Mouse (Mus musculus): Measurements from ENCODE around the gene Polm. TPM values are rescaled to one million over a fixed set of nuclear protein-coding genes. Genes with fewer than 3 reads are reported as not detected.

Gene Polm
- polyA plus RNA-seq, 1 experiment from 2014 or later: 2.2 TPM

GRCm38 (mm10) chr11:5869331-5869730 lies 31.5 kb upstream of the Polm start:
- H3K4me1 ChIP-seq (replicated peaks): no peaks in the 10 kb centered on the region
- H3K9ac ChIP-seq: no peak overlapping the region
- 85% methylated on average over 16 of the region's 16 CpGs for WGBS (ENCODE audit: insufficient replicate concordance)
- no peaks in the 10 kb centered on the region for H3K9me3 ChIP-seq (replicated peaks)
- H3K36me3 ChIP-seq: peaks cover 55% of the 10 kb centered on the region
- H3K4me3 ChIP-seq (replicated peaks): no peak overlapping the region
- DNase-seq (no peak), ATAC-seq (ENCODE audit: low read depth) (no peak)
- H3K4me2 ChIP-seq: no peak overlapping the region
- no peak overlapping the region for H3K27ac ChIP-seq
- peaks cover under 1% of the 10 kb centered on the region; the same call in 1 of the 2 replicates for H3K27me3 ChIP-seq

- Histone ChIP-seq H3K4me3 (replicated peaks) (no peak overlapping the region), H3K9ac (no peak overlapping the region), H3K27ac (no peak overlapping the region), H3K4me1 (replicated peaks) (no peaks in the 10 kb centered on the region), H3K4me2 (no peak overlapping the region), H3K27me3 (peaks cover 11% of the 10 kb centered on the region), H3K36me3 (peaks cover 45% of the 10 kb centered on the region), H3K9me3 (replicated peaks) (no peaks in the 10 kb centered on the region)
- no peak for DNase-seq
- ATAC-seq (ENCODE audit: low read depth): no peak
- 74% methylated on average over 12 of the region's 12 CpGs for WGBS (ENCODE audit: insufficient replicate concordance)
Measured at GRCm38 (mm10) chr11:5868324-5868723, 30.5 kb upstream of the Polm start.

- DNase-seq: no peak
- 94% methylated on average over 2 of the region's 2 CpGs for WGBS (ENCODE audit: insufficient replicate concordance)
- peaks cover 34% of the 10 kb centered on the region for H3K36me3 ChIP-seq
- peaks cover 22% of the 10 kb centered on the region for H3K27me3 ChIP-seq
- H3K9ac ChIP-seq: no peak overlapping the region
- no peak overlapping the region for H3K27ac ChIP-seq
- H3K4me2 ChIP-seq: no peak overlapping the region
- H3K4me3 ChIP-seq (replicated peaks): no peak overlapping the region
- H3K4me1 ChIP-seq (replicated peaks): no peaks in the 10 kb centered on the region
- ATAC-seq (ENCODE audit: low read depth): no peak
- no peaks in the 10 kb centered on the region for H3K9me3 ChIP-seq (replicated peaks)
Measured at GRCm38 (mm10) chr11:5867196-5867595, 29.4 kb upstream of the Polm start.

- peaks cover 53% of the 10 kb centered on the region for H3K27me3 ChIP-seq
Measured at GRCm38 (mm10) chr11:5862394-5863105, 24.7 kb upstream of the Polm start.

GRCm38 (mm10) chr11:5861678-5862393 lies 24.0 kb upstream of the Polm start, which contains the start of gene Aebp1:
Aebp1 (plus strand) TSS chr11:5861947.
- Histone ChIP-seq H3K9me3 (replicated peaks) (no peaks in the 10 kb centered on the region), H3K4me3 (replicated peaks) (peak within 1 kb of the TSS; percentile 46), H3K9ac (peak within 1 kb of the TSS; percentile 36; the same call in 1 of the 2 replicates), H3K4me1 (replicated peaks) (peaks cover 4% of the 10 kb centered on the region; the same call in 1 of the 2 replicates), H3K36me3 (no peaks in the 10 kb centered on the region), H3K4me2 (peak within 1 kb of the TSS; percentile 62), H3K27ac (no peak within 1 kb of the TSS), H3K27me3 (peaks cover 53% of the 10 kb centered on the region)
- ATAC-seq (ENCODE audit: low read depth) (peak; percentile 33), DNase-seq (no peak)
- WGBS (ENCODE audit: insufficient replicate concordance): 3% methylated on average over 56 of the region's 59 CpGs

More at GRCm38 (mm10) chr11:5862394-5863105, 24.7 kb upstream of the Polm start:
- Histone ChIP-seq H3K9ac (peak overlapping the region; percentile 36; the same call in 1 of the 2 replicates), H3K36me3 (no peaks in the 10 kb centered on the region), H3K4me1 (replicated peaks) (peaks cover 4% of the 10 kb centered on the region; the same call in 1 of the 2 replicates), H3K9me3 (replicated peaks) (no peaks in the 10 kb centered on the region), H3K4me3 (replicated peaks) (peak overlapping the region; percentile 46), H3K27ac (no peak overlapping the region), H3K4me2 (peak overlapping the region; percentile 62)
- DNase-seq (no peak), ATAC-seq (ENCODE audit: low read depth) (no peak)
- WGBS (ENCODE audit: insufficient replicate concordance): 12% methylated on average over 15 of the region's 15 CpGs

- Histone ChIP-seq H3K4me3 (replicated peaks) (no peak overlapping the region), H3K4me2 (no peak overlapping the region), H3K27me3 (peaks cover 53% of the 10 kb centered on the region), H3K27ac (no peak overlapping the region), H3K9me3 (replicated peaks) (no peaks in the 10 kb centered on the region), H3K9ac (no peak overlapping the region), H3K4me1 (replicated peaks) (peaks cover 4% of the 10 kb centered on the region; the same call in 1 of the 2 replicates), H3K36me3 (no peaks in the 10 kb centered on the region)
- DNase-seq (no peak), ATAC-seq (ENCODE audit: low read depth) (no peak)
- WGBS (ENCODE audit: insufficient replicate concordance): 53% methylated on average over 6 of the region's 6 CpGs
Measured at GRCm38 (mm10) chr11:5860639-5861038, 22.8 kb upstream of the Polm start.

GRCm38 (mm10) chr11:5859883-5860550 lies 22.2 kb upstream of the Polm start:
- Histone ChIP-seq H3K4me2 (no peak overlapping the region), H3K27ac (no peak overlapping the region), H3K4me3 (replicated peaks) (no peak overlapping the region), H3K27me3 (peaks cover 53% of the 10 kb centered on the region), H3K4me1 (replicated peaks) (peaks cover 4% of the 10 kb centered on the region; the same call in 1 of the 2 replicates), H3K36me3 (no peaks in the 10 kb centered on the region), H3K9me3 (replicated peaks) (no peaks in the 10 kb centered on the region), H3K9ac (no peak overlapping the region)
- DNase-seq: no peak
- WGBS (ENCODE audit: insufficient replicate concordance): 69% methylated on average over 13 of the region's 13 CpGs
- ATAC-seq (ENCODE audit: low read depth): no peak

GRCm38 (mm10) chr11:5858723-5859122 lies 20.9 kb upstream of the Polm start:
- no peak overlapping the region for H3K9ac ChIP-seq
- H3K36me3 ChIP-seq: no peaks in the 10 kb centered on the region
- DNase-seq (no peak), ATAC-seq (ENCODE audit: low read depth) (no peak)
- H3K27me3 ChIP-seq: peaks cover 46% of the 10 kb centered on the region
- H3K4me3 ChIP-seq (replicated peaks): no peak overlapping the region
- no peaks in the 10 kb centered on the region for H3K9me3 ChIP-seq (replicated peaks)
- H3K4me1 ChIP-seq (replicated peaks): peaks cover 4% of the 10 kb centered on the region; the same call in 1 of the 2 replicates
- H3K4me2 ChIP-seq: no peak overlapping the region
- H3K27ac ChIP-seq: no peak overlapping the region
- WGBS (ENCODE audit: insufficient replicate concordance): 50% methylated on average over 1 of the region's 1 CpGs

- no peak for ATAC-seq (ENCODE audit: low read depth)
Measured at GRCm38 (mm10) chr11:5856479-5857130, 18.8 kb upstream of the Polm start.

GRCm38 (mm10) chr11:5855902-5856301 lies 18.1 kb upstream of the Polm start:
- ATAC-seq (ENCODE audit: low read depth): no peak

More at GRCm38 (mm10) chr11:5856479-5857130, 18.8 kb upstream of the Polm start:
- WGBS (ENCODE audit: insufficient replicate concordance): 61% methylated on average over 8 of the region's 8 CpGs
- no peaks in the 10 kb centered on the region for H3K36me3 ChIP-seq
- DNase-seq: no peak
- no peak overlapping the region for H3K4me2 ChIP-seq
- H3K4me3 ChIP-seq (replicated peaks): no peak overlapping the region
- no peak overlapping the region for H3K27ac ChIP-seq
- no peak overlapping the region for H3K9ac ChIP-seq
- peaks cover under 1% of the 10 kb centered on the region; the same call in 1 of the 2 replicates for H3K4me1 ChIP-seq (replicated peaks)
- peaks cover 25% of the 10 kb centered on the region for H3K27me3 ChIP-seq
- no peaks in the 10 kb centered on the region for H3K9me3 ChIP-seq (replicated peaks)

GRCm38 (mm10) chr11:5855481-5855880 lies 17.7 kb upstream of the Polm start:
- H3K9me3 ChIP-seq (replicated peaks): no peaks in the 10 kb centered on the region
- no peak for DNase-seq
- no peak overlapping the region for H3K27ac ChIP-seq
- H3K4me3 ChIP-seq (replicated peaks): no peak overlapping the region
- ATAC-seq (ENCODE audit: low read depth): no peak
- no peaks in the 10 kb centered on the region for H3K36me3 ChIP-seq
- H3K9ac ChIP-seq: no peak overlapping the region
- peaks cover 13% of the 10 kb centered on the region for H3K27me3 ChIP-seq
- no peaks in the 10 kb centered on the region for H3K4me1 ChIP-seq (replicated peaks)
- H3K4me2 ChIP-seq: no peak overlapping the region

More at GRCm38 (mm10) chr11:5855902-5856301, 18.1 kb upstream of the Polm start:
- no peak for DNase-seq
- H3K27me3 ChIP-seq: peaks cover 18% of the 10 kb centered on the region
- no peaks in the 10 kb centered on the region for H3K4me1 ChIP-seq (replicated peaks)
- H3K9me3 ChIP-seq (replicated peaks): no peaks in the 10 kb centered on the region
- no peak overlapping the region for H3K4me3 ChIP-seq (replicated peaks)
- 44% methylated on average over 7 of the region's 7 CpGs for WGBS (ENCODE audit: insufficient replicate concordance)
- H3K4me2 ChIP-seq: no peak overlapping the region
- no peak overlapping the region for H3K27ac ChIP-seq
- H3K36me3 ChIP-seq: no peaks in the 10 kb centered on the region
- no peak overlapping the region for H3K9ac ChIP-seq
